Mouse (Mus musculus): ENCODE measurements around the gene Col8a1.

- TF ChIP-seq EP300 (IDR thresholded peaks at IDR 0.05; ENCODE audit: low read depth), result no peak
- TF ChIP-seq CTCF (IDR thresholded peaks at IDR 0.05; ENCODE audit: low read depth), result no peak
Measured at GRCm38 (mm10) chr16:57582008-57582407, 172.5 kb downstream of the Col8a1 start.
